Mouse (Mus musculus) hindbrain, embryonic 12.5 days (tissue): ENCODE data around the gene Terb1. TPM values are rescaled to one million over a fixed set of nuclear protein-coding genes. Genes with fewer than 3 reads are reported as not detected.

Experiments
- ATAC-seq: fragments of 200-750 bp; cut with Nextera tagmentation; 2 replicates; pipeline ENCODE4 v1.8.0; 2017; ENCODE audit warnings: moderate TSS enrichment; ENCODE audit not compliant: low FRiP score
- H3K27ac ChIP-seq: fragments of 300-500 bp; sonication (generic); 2 replicates; pipeline ENCODE4 v1.5.1; 2016; ENCODE audit warnings: mild to moderate bottlenecking
- H3K27me3 ChIP-seq: fragments of 300-500 bp; sonication (generic); 2 replicates; pipeline ENCODE4 v1.6.1; 2016; ENCODE audit warnings: mild to moderate bottlenecking
- H3K36me3 ChIP-seq: fragments of 300-500 bp; sonication (generic); 2 replicates; pipeline ENCODE4 v1.6.1; 2016; ENCODE audit warnings: mild to moderate bottlenecking
- H3K4me1 ChIP-seq: fragments of 300-500 bp; sonication (generic); 2 replicates; pipeline ENCODE4 v1.6.1; 2016
- H3K4me2 ChIP-seq: fragments of 300-500 bp; sonication (generic); replicated peaks from 2 replicates; pipeline ENCODE4 v1.6.1; 2016; ENCODE audit warnings: mild to moderate bottlenecking
- H3K4me3 ChIP-seq: fragments of 300-500 bp; sonication (generic); 2 replicates; pipeline ENCODE4 v1.5.1; 2016; ENCODE audit warnings: mild to moderate bottlenecking
- H3K9ac ChIP-seq: fragments of 300-500 bp; sonication (generic); 2 replicates; pipeline ENCODE4 v1.6.1; 2016; ENCODE audit warnings: mild to moderate bottlenecking, moderate library complexity
- H3K9me3 ChIP-seq: fragments of 300-500 bp; sonication (generic); replicated peaks from 2 replicates; pipeline ENCODE4 v1.6.1; 2016; ENCODE audit warnings: mild to moderate bottlenecking
- WGBS: fragments of 180-500 bp; shearing (Covaris S2); methylation state at CpG from one replicate; pipeline ENCODE4 v1.1.7; 2016; 5-methylcytosine and 5-hydroxymethylcytosine counted together
- polyA plus RNA-seq: library from polyadenylated mRNA; unstranded; fragments of >200 nt; fragmentation: Nextera tagmentation; extraction: Ambion mirVana; gene quantifications from 2 replicates; pipeline ENCODE4 v1.2.1, GENCODE M21; 2016

Gene Terb1
- polyA plus RNA-seq, 1 experiment from 2014 or later: 0.34 TPM

DNA sequence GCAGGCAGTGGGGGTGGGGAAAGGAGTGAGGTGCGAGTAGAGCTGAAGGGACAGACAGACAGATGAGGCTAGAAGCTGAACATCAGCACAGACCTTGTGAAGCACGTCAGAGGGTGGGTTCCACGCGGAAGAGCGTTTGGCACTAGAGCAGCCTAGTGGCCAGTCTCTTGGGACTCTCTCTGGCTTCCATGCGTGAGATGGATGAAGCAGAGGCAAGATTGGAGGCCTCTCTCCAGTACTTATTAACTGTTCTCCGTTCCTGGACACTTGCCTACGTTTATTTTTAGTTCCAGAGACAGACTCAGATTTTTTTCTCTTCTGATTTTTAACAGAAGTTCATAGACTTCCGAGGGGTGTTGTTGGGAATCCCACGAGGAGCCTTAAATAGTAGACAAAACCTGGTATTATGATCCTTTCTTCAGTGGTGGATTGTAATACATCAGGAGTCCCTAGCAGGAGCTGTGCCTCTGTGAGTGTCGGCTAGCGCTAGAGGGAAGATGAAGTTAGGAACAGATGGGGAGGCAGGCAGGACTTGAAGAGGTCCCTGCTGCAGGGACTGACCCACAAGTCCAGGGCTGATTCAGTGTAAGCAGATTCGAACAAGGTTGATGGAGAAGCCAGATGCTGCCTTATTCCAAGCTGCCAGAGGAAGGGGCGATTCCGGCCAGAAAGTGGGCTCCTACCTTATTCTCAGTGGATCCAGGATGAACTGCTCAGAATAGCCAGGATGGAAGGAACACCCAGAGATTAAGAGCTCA lies 104.1 kb downstream of the Terb1 start:
- 74% methylated on average over 15 of the region's 15 CpGs for WGBS

DNA sequence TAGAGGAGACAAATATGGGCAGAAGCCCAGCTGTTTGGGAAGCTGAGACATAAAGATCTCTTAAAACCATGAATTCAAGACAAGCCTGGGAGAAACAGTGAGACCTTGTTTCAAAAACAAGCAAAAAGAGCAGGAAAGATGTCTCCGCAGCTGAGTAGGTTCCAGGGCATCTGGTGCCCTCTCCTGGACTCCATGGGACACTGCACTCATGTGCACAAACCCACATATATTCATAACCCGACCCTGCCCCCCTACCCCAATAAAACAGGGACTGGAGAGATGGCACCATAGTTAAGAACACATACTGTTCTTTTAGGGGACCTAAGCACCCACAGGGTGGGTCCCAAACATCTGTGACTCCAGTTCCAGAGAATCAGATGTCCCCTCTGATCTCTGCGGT lies 106.1 kb downstream of the Terb1 start:
- Histone ChIP-seq H3K27ac (no peak overlapping the region), H3K9ac (no peak overlapping the region), H3K9me3 (peaks cover 4% of the 10 kb centered on the region; the same call in 1 of the 2 replicates), H3K36me3 (no peaks in the 10 kb centered on the region), H3K4me3 (no peak overlapping the region), H3K4me1 (no peaks in the 10 kb centered on the region), H3K4me2 (no peak overlapping the region), H3K27me3 (no peaks in the 10 kb centered on the region)
- no peak for ATAC-seq
- WGBS: 82% methylated on average over 3 of the region's 3 CpGs

More for the DNA sequence above, 104.1 kb downstream of the Terb1 start:
- Histone ChIP-seq H3K27ac (no peak overlapping the region), H3K4me1 (no peaks in the 10 kb centered on the region), H3K27me3 (no peaks in the 10 kb centered on the region), H3K9ac (no peak overlapping the region), H3K9me3 (peaks cover 4% of the 10 kb centered on the region; the same call in 1 of the 2 replicates), H3K36me3 (no peaks in the 10 kb centered on the region), H3K4me3 (no peak overlapping the region), H3K4me2 (no peak overlapping the region)
- no peak for ATAC-seq

Other genes starting within 250 kb of the Terb1 start
- gene Cmtm2a, start 216.7 kb downstream of the Terb1 start, polyA plus RNA-seq: not detected in 2 replicates
- not detected in 2 replicates for gene Gm45711, start 199.8 kb downstream of the Terb1 start, polyA plus RNA-seq
- not detected in 2 replicates for gene Cmtm1, start 199.8 kb downstream of the Terb1 start, polyA plus RNA-seq
- gene Gm11020, start 188.3 kb downstream of the Terb1 start, polyA plus RNA-seq: not detected in 2 replicates
- not detected in 2 replicates for gene Cmtm2b, start 187.7 kb downstream of the Terb1 start, polyA plus RNA-seq
- gene Cmtm3, start 170.5 kb downstream of the Terb1 start, polyA plus RNA-seq: 84.4 and 92.5 TPM in 2 replicates
- 2.3 and 2.4 TPM in 2 replicates for gene Cmtm4, start 114.1 kb downstream of the Terb1 start, polyA plus RNA-seq
- 131 and 135 TPM in 2 replicates for gene Dync1li2, start 66.9 kb downstream of the Terb1 start, polyA plus RNA-seq
- gene Nae1, start 24.7 kb upstream of the Terb1 start, polyA plus RNA-seq: 114 and 130 TPM in 2 replicates
- 1.2 and 1.5 TPM in 2 replicates for gene Car7, start 24.8 kb upstream of the Terb1 start, polyA plus RNA-seq
- 13.7 and 14.9 TPM in 2 replicates for gene Pdp2, start 81.5 kb upstream of the Terb1 start, polyA plus RNA-seq
- not detected in 2 replicates for gene Cdh16, start 114.5 kb upstream of the Terb1 start, polyA plus RNA-seq
- gene Rrad, start 121.4 kb upstream of the Terb1 start, polyA plus RNA-seq: 1.9 and 3.8 TPM in 2 replicates
- gene Ciao2b, start 132.1 kb upstream of the Terb1 start, polyA plus RNA-seq: 98.9 and 107 TPM in 2 replicates
- gene Ces2a, start 224.1 kb upstream of the Terb1 start, polyA plus RNA-seq: not detected in 2 replicates